8 mouse cellular contexts compared by ENCODE assay signal in the genomic region with DNA sequence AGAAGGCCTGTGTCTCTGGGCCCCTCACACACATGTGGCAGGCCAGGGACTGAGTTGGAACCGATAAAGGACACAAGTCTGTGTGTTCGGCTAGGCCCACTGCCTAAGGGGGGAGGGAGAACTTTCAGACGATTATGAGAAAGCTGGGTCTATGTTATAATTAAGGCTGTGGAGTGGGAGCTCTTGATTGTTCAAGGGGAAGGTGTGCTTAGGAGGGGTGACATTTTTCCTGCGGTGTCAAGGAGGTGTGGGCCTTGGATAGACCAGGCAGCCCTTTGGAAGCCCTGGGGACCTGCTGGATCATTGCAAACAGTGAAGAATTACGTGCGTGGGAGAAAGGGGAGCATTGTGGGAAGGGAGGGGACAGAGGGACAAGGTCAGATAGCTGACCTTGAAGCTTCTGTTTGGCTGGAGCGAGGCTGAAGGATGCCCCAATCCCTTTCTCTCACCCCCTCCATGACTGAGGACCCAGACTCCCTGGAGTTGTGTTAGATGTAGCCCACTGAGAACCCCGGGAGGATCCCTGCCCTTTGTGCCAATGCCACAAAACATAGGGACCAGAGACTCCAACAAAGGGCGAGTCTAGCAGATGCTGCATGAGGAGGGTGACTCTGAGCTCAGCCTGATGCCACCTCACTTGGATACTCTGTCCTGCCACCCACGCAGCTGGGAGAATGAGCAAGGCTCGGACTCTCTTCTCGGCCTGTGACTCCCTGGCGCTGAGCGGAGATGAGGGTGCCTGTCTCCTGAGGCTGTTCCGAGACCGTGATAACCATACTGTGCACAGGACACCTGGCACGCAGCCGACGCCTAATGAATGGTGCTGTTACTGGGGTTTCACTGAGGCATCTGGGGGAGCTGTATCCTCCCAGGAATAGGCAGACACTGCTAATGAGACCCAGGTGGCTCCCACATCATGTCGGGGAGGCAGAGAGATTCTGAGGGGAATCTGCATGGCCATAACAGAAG. TPM values are rescaled to one million over a fixed set of nuclear protein-coding genes. Genes with fewer than 3 reads are reported as not detected.
DNase-seq lines count a peak whose midpoint lies in the region; ATAC-seq and TF ChIP-seq lines count a peak whose summit lies in the region.

No protein-coding gene starts in this region.

- WGBS in kidney, adult 2 months = 58% methylated on average over 20 of the region's 20 CpGs
- WGBS in stomach, embryonic 15.5 days = 72% methylated on average over 20 of the region's 20 CpGs

- peak; percentile 11 for DNase-seq in kidney, adult 2 months
- no peak for DNase-seq in kidney, postnatal 25 days
- DNase-seq in brain, adult 2 months (ENCODE audit: low read depth, low spot score) = peak; percentile 90
- DNase-seq in frontal cortex, postnatal 36 days (ENCODE audit: low spot score in 2 of 2) = peak; percentile 60 to 62
- peak; percentile 49 to 63 for DNase-seq in left cerebral cortex, postnatal 25 days (ENCODE audit: low spot score in 2 of 2)
- no peak for DNase-seq in spleen, adult 18-20 months
- no peak for DNase-seq in lung, postnatal 25 days (ENCODE audit: low spot score)

- no peak overlapping the region for H3K4me2 ChIP-seq in stomach, embryonic 15.5 days

- no peak for TF ChIP-seq POLR2A in kidney, adult 2 months (IDR thresholded peaks at IDR 0.05; ENCODE audit: low read depth, low read length)

- H3K4me1 ChIP-seq in kidney, adult 2 months (ENCODE audit: control insufficient read depth, insufficient read depth, low read length) = peaks cover 12% of the 10 kb centered on the region; the same call in 1 of the 2 replicates
- H3K4me1 ChIP-seq in stomach, embryonic 15.5 days = peaks cover 62% of the 10 kb centered on the region

- no peak for ATAC-seq in stomach, embryonic 15.5 days (ENCODE audit: insufficient read depth, low FRiP score, low read depth)

- no peak for TF ChIP-seq CTCF in kidney, adult 2 months (conservative IDR thresholded peaks at IDR 0.05; ENCODE audit: insufficient read depth, insufficient read length, low read depth, low read length)

- peak overlapping the region; percentile 17; the same call in 1 of the 2 replicates for H3K27ac ChIP-seq in kidney, adult 2 months (ENCODE audit: insufficient read depth, low read depth, low read length)
- peak overlapping the region; percentile 78; the same call in 1 of the 2 replicates for H3K27ac ChIP-seq in stomach, embryonic 15.5 days

- intact Hi-C loops in left cerebral cortex, postnatal 25 days (cut with DNase I) = no loop called here

- no peak overlapping the region for H3K4me3 ChIP-seq in kidney, adult 2 months (ENCODE audit: insufficient read depth, low read depth, low read length)
- H3K4me3 ChIP-seq in stomach, embryonic 15.5 days (replicated peaks) = no peak overlapping the region

- H3K9ac ChIP-seq in stomach, embryonic 15.5 days = no peak overlapping the region

- H3K9me3 ChIP-seq in stomach, embryonic 15.5 days = no peaks in the 10 kb centered on the region

- no peaks in the 10 kb centered on the region for H3K27me3 ChIP-seq in kidney, adult 2 months (replicated peaks; ENCODE audit: control insufficient read depth, insufficient read depth, low read length)
- H3K27me3 ChIP-seq in stomach, embryonic 15.5 days (replicated peaks) = 0 out of 2 replicates have a peak, but pooled peaks cover 8% of the 10 kb centered on the region

- no peaks in the 10 kb centered on the region for H3K36me3 ChIP-seq in kidney, adult 2 months (ENCODE audit: control insufficient read depth, insufficient read depth, low read length)
- H3K36me3 ChIP-seq in stomach, embryonic 15.5 days = no peaks in the 10 kb centered on the region

RNA-seq across cellular contexts. Expression of a gene that starts 26.4 kb away (rescaled TPM):
- 0.43 and 1.3 TPM in 2 replicates for polyA plus RNA-seq in kidney, adult 2 months (2012; rRNA removed)
- total RNA-seq in left cerebral cortex, postnatal 25 days (2021) = 100 to 1,000 TPM; 318 to 355 TPM
- 0.61 and 0.92 TPM in 2 replicates for polyA plus RNA-seq in stomach, embryonic 15.5 days (2015; fragmentation: Nextera tagmentation; extraction: Ambion mirVana)

RNA-seq across cellular contexts. Expression of a gene that starts 27.0 kb away (rescaled TPM):
- polyA plus RNA-seq in kidney, adult 2 months (2012; rRNA removed) = 5.8 and 7.0 TPM in 2 replicates
- 1 to 10 TPM; 4.6 to 4.9 TPM for total RNA-seq in left cerebral cortex, postnatal 25 days (2021)
- polyA plus RNA-seq in stomach, embryonic 15.5 days (2015; fragmentation: Nextera tagmentation; extraction: Ambion mirVana) = 14.8 and 14.9 TPM in 2 replicates

RNA-seq across cellular contexts. Expression of a gene that starts 44.0 kb away (rescaled TPM):
- polyA plus RNA-seq in kidney, adult 2 months (2012; rRNA removed) = 3.1 and 3.9 TPM in 2 replicates
- total RNA-seq in left cerebral cortex, postnatal 25 days (2021) = 10 to 100 TPM; 16.8 to 22.3 TPM
- 4.8 and 6.8 TPM in 2 replicates for polyA plus RNA-seq in stomach, embryonic 15.5 days (2015; fragmentation: Nextera tagmentation; extraction: Ambion mirVana)

Comparison
In these comparisons a context has a peak if more than half of its experiments do, and no peak if none do; other contexts are left out.
1. DNase-seq: peak in kidney, adult 2 months (single experiment), brain, adult 2 months (single experiment), frontal cortex, postnatal 36 days (2 of 2) and left cerebral cortex, postnatal 25 days (2 of 2); none in kidney, postnatal 25 days (0 of 2), spleen, adult 18-20 months (0 of 2) and lung, postnatal 25 days (single experiment).